Comparison of ENCODE assay signal across 20 mouse cellular contexts in the genomic region with DNA sequence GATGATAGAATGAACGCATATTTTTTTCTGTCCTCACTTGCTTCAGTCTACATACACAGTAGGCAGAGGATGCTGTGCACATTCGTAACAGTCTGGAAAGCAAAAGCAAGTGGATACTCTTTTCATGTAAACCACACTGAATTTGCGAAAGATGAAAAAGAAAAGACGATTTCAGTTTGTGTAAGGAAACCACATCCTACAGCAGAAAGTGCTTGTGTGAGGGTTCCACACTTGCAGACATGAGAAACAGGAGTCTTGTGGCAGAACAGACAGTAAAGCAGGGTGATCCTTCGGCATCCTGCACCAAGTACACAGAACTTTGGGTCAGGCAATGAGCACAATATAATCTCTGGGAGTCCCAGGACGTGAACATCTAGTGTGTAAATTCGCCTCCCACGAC.
DNase-seq lines count a peak whose midpoint lies in the region; ATAC-seq and TF ChIP-seq lines count a peak whose summit lies in the region.
"Had no signal": no experiment of that assay in that cellular context is flagged by ENCODE, and none has a peak within 500 bp of the region (broad histone marks: within the 10 kb centered on the region; RNA-seq: fewer than 3 reads in every experiment).

No protein-coding gene starts in this region.

- H3K27me3 ChIP-seq in midbrain, postnatal 0 days (ENCODE audit: insufficient read depth, low read length): no peaks in the 10 kb centered on the region
- H3K27me3 ChIP-seq in midbrain, embryonic 10.5 days (ENCODE audit: low read depth, poor library complexity, severe bottlenecking): no peaks in the 10 kb centered on the region
- H3K27me3 ChIP-seq: CH12.LX; hindbrain, embryonic 15.5 days had no signal

- H3K4me2 ChIP-seq in midbrain, postnatal 0 days (ENCODE audit: low read depth, low read length, poor library complexity, severe bottlenecking): no peak overlapping the region
- H3K4me2 ChIP-seq: embryonic facial prominence, embryonic 13.5 days; forebrain, embryonic 12.5 days; hindbrain, embryonic 15.5 days had no signal

- DNase-seq in midbrain, postnatal 0 days (ENCODE audit: low spot score): no peak
- no peak for DNase-seq in midbrain, embryonic 10.5 days (ENCODE audit: low spot score)
- peak; percentile 21 for DNase-seq in naive thymus-derived CD4-positive, alpha-beta T cell, adult 2 months (ENCODE audit: low read depth)
- peak; percentile 57 for DNase-seq in thymus, postnatal 14 days
- DNase-seq in gastrocnemius, postnatal 25 days: no peak
- no peak for DNase-seq in urinary bladder, postnatal 10 days (ENCODE audit: low spot score)
- DNase-seq: adrenal gland, postnatal 14 days; cerebellum, adult 18-20 months; cerebellum, adult 9-11 months; cerebellum, postnatal 36 days; gastrocnemius, postnatal 36 days had no signal

- H3K27ac ChIP-seq in midbrain, postnatal 0 days (ENCODE audit: low read depth, low read length): 0 out of 2 replicates have a peak overlapping the region, but pooled peaks have one; percentile 18
- H3K27ac ChIP-seq in midbrain, embryonic 10.5 days (replicated peaks): no peak overlapping the region
- H3K27ac ChIP-seq: embryonic facial prominence, embryonic 13.5 days; forebrain, embryonic 12.5 days; heart, embryonic 10.5 days; hindbrain, embryonic 15.5 days had no signal

- WGBS in midbrain, postnatal 0 days: 91% methylated on average over 8 of the region's 8 CpGs
- 93% methylated on average over 8 of the region's 8 CpGs for WGBS in midbrain, embryonic 10.5 days

- TF ChIP-seq CTCF in midbrain, postnatal 0 days (IDR thresholded peaks at IDR 0.05): no peak

- no peak overlapping the region for H3K4me3 ChIP-seq in midbrain, postnatal 0 days (ENCODE audit: low read depth, low read length)
- H3K4me3 ChIP-seq in midbrain, embryonic 10.5 days: no peak overlapping the region
- H3K4me3 ChIP-seq: embryonic facial prominence, embryonic 13.5 days; forebrain, embryonic 12.5 days; heart, embryonic 10.5 days; hindbrain, embryonic 15.5 days had no signal

- H3K36me3 ChIP-seq in midbrain, postnatal 0 days (ENCODE audit: insufficient read depth, low read length): no peaks in the 10 kb centered on the region
- H3K36me3 ChIP-seq in midbrain, embryonic 10.5 days: no peaks in the 10 kb centered on the region
- H3K36me3 ChIP-seq: embryonic facial prominence, embryonic 13.5 days; forebrain, embryonic 12.5 days; heart, embryonic 10.5 days; hindbrain, embryonic 15.5 days had no signal

- no peaks in the 10 kb centered on the region for H3K4me1 ChIP-seq in midbrain, postnatal 0 days (ENCODE audit: insufficient read depth, low read length)
- H3K4me1 ChIP-seq in midbrain, embryonic 10.5 days: peaks cover 19% of the 10 kb centered on the region

- no peak for ATAC-seq in midbrain, postnatal 0 days (ENCODE audit: low FRiP score)
- no peak for ATAC-seq in megakaryocyte, adult 5-6 weeks (ENCODE audit: poor library complexity, severe bottlenecking)
- ATAC-seq: activated CD4-positive, CD25-positive, alpha-beta regulatory T cell, adult 4 months; forebrain, embryonic 16.5 days; Patski had no signal

- H3K9me3 ChIP-seq in midbrain, postnatal 0 days (ENCODE audit: low read length): no peaks in the 10 kb centered on the region
- no peaks in the 10 kb centered on the region for H3K9me3 ChIP-seq in midbrain, embryonic 10.5 days (replicated peaks)
- H3K9me3 ChIP-seq: embryonic facial prominence, embryonic 13.5 days; forebrain, embryonic 12.5 days; heart, embryonic 10.5 days; hindbrain, embryonic 15.5 days had no signal

- no peak overlapping the region for H3K9ac ChIP-seq in midbrain, postnatal 0 days (replicated peaks; ENCODE audit: low read length, poor library complexity, severe bottlenecking)
- H3K9ac ChIP-seq: embryonic facial prominence, embryonic 13.5 days; forebrain, embryonic 12.5 days; hindbrain, embryonic 15.5 days had no signal

Comparison
In these comparisons a context has a peak if more than half of its experiments do, and no peak if none do; other contexts are left out.
1. DNase-seq: peak in naive thymus-derived CD4-positive, alpha-beta T cell, adult 2 months (single experiment) and thymus, postnatal 14 days (single experiment); none in midbrain, postnatal 0 days (single experiment), midbrain, embryonic 10.5 days (single experiment), gastrocnemius, postnatal 25 days (single experiment) and urinary bladder, postnatal 10 days (single experiment).